Mouse (Mus musculus): ENCODE results near the gene Raph1. TPM values are rescaled to one million over a fixed set of nuclear protein-coding genes. Genes with fewer than 3 reads are reported as not detected.

The Raph1 gene
- polyA plus RNA-seq, 1 experiment from 2014 or later: 44.2 TPM

DNA sequence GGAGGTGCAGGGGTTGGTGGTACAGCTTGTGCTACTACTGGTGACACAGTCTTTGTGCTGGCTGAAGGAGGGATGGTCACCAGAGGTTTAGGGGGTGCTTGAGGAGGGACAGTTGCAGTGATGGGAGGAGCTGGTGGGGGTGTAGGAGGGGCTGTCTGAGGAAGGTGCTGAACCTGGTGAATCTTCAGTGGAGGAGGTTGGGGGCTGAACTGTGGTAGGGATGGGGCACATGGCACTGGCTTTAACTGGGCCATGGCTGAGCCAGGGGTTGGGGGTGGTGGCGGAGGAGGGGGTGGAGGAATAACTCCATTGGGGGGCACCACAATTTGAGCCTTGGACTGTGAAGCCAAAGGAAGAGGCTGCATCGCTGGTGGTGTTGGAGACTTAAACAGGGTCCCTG lies 77.2 kb downstream of the Raph1 start:
- no peak overlapping the region for H3K9ac ChIP-seq (ENCODE audit: low read depth, low read length)
- no peaks in the 10 kb centered on the region for H3K27me3 ChIP-seq (replicated peaks; ENCODE audit: control insufficient read depth, insufficient read depth, low read length)
- H3K4me1 ChIP-seq (ENCODE audit: control insufficient read depth, insufficient read depth, low read length): no peaks in the 10 kb centered on the region
- no peak overlapping the region for H3K4me2 ChIP-seq (ENCODE audit: low read depth, low read length)
- 81% methylated on average over 2 of the region's 2 CpGs for WGBS
- no peaks in the 10 kb centered on the region for H3K9me3 ChIP-seq (ENCODE audit: control insufficient read depth, low read length)
- no peak overlapping the region for H3K4me3 ChIP-seq (ENCODE audit: low read depth, low read length)
- H3K27ac ChIP-seq (replicated peaks; ENCODE audit: low read depth, low read length): no peak overlapping the region
- H3K36me3 ChIP-seq (ENCODE audit: control insufficient read depth, insufficient read depth, low read length): peaks cover 71% of the 10 kb centered on the region
- DNase-seq (ENCODE audit: low spot score) (no peak), ATAC-seq (ENCODE audit: low read depth) (no peak; the same call in 1 of the 2 replicates)

DNA sequence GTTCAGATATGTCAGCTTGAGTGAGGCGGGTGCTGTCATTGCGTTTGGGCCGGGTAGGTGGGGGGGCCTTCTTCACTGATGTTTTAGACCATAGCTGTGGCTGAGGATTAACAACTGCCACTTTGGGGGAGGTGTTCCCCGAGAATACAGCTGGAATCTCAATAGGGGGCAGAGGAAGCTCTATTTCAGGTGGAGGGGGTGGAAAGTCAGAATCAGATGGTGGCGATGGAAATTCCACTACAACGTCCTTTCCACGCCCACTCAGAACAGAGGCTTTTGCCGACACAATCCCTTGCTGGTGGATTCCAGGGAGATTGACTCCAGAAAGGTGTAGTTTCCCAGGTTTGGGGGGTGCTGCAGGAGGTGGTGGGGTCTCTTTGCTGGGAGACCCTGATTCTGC lies 78.3 kb downstream of the Raph1 start:
- Histone ChIP-seq H3K27ac (replicated peaks; ENCODE audit: low read depth, low read length) (no peak overlapping the region), H3K4me1 (ENCODE audit: control insufficient read depth, insufficient read depth, low read length) (no peaks in the 10 kb centered on the region), H3K4me3 (ENCODE audit: low read depth, low read length) (no peak overlapping the region), H3K4me2 (ENCODE audit: low read depth, low read length) (no peak overlapping the region), H3K27me3 (replicated peaks; ENCODE audit: control insufficient read depth, insufficient read depth, low read length) (no peaks in the 10 kb centered on the region), H3K9ac (ENCODE audit: low read depth, low read length) (no peak overlapping the region), H3K36me3 (ENCODE audit: control insufficient read depth, insufficient read depth, low read length) (peaks cover 63% of the 10 kb centered on the region), H3K9me3 (ENCODE audit: control insufficient read depth, low read length) (no peaks in the 10 kb centered on the region)
- DNase-seq (ENCODE audit: low spot score) (no peak), ATAC-seq (ENCODE audit: low read depth) (no peak)
- 85% methylated on average over 8 of the region's 8 CpGs for WGBS

DNA sequence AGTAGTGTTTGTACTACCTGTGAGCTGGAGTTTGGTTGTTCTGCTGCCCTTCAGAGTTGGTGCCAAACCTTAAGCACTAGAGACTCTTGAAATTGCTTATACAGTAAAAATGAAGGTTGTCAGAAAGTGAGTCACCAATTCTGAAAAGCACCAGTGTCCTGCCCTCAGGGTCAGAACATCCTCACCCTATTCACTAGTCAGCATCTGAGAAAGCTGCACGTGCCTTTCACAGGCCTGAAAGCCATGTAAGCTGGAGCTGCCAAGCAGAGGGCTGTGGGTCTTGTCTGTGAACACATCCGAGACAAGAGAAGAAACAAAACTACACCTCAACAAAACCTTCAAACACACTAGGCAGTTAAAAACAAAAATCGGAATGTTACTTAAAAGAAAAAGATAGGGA lies 81.3 kb downstream of the Raph1 start:
- H3K36me3 ChIP-seq (ENCODE audit: control insufficient read depth, insufficient read depth, low read length): peaks cover 46% of the 10 kb centered on the region
- H3K9ac ChIP-seq (ENCODE audit: low read depth, low read length): no peak overlapping the region
- no peak overlapping the region for H3K27ac ChIP-seq (replicated peaks; ENCODE audit: low read depth, low read length)
- H3K4me2 ChIP-seq (ENCODE audit: low read depth, low read length): no peak overlapping the region
- no peak overlapping the region for H3K4me3 ChIP-seq (ENCODE audit: low read depth, low read length)
- no peaks in the 10 kb centered on the region for H3K27me3 ChIP-seq (replicated peaks; ENCODE audit: control insufficient read depth, insufficient read depth, low read length)
- H3K4me1 ChIP-seq (ENCODE audit: control insufficient read depth, insufficient read depth, low read length): no peaks in the 10 kb centered on the region
- no peak for DNase-seq (ENCODE audit: low spot score)
- H3K9me3 ChIP-seq (ENCODE audit: control insufficient read depth, low read length): no peaks in the 10 kb centered on the region
- 88% methylated on average over 3 of the region's 3 CpGs for WGBS
- ATAC-seq (ENCODE audit: low read depth): no peak

DNA sequence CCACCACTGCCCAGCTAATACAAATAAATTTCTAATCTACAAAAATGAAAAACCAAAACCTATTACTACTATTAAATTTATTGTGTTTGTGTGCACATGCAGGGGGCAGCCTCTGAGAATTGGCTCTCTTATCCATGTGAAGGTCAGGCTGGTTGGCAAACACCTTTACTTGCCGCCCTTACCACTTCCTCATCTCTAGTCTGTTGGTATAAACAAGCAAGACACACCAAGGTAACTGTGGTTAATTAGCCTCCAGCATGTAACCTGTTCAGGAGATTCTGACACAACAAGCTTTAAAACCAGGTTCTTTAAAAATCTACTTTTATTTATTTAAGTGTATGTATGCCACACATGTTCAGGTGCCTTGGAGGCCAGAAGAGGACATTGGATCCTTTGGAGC lies 84.0 kb downstream of the Raph1 start:
- no peaks in the 10 kb centered on the region for H3K27me3 ChIP-seq (replicated peaks; ENCODE audit: control insufficient read depth, insufficient read depth, low read length)
- H3K36me3 ChIP-seq (ENCODE audit: control insufficient read depth, insufficient read depth, low read length): peaks cover 45% of the 10 kb centered on the region
- 97% methylated on average over 1 of the region's 1 CpGs for WGBS
- no peak for DNase-seq (ENCODE audit: low spot score)
- H3K4me1 ChIP-seq (ENCODE audit: control insufficient read depth, insufficient read depth, low read length): no peaks in the 10 kb centered on the region
- H3K9ac ChIP-seq (ENCODE audit: low read depth, low read length): no peak overlapping the region
- no peak for ATAC-seq (ENCODE audit: low read depth)
- no peak overlapping the region for H3K27ac ChIP-seq (replicated peaks; ENCODE audit: low read depth, low read length)
- H3K4me3 ChIP-seq (ENCODE audit: low read depth, low read length): no peak overlapping the region
- no peak overlapping the region for H3K4me2 ChIP-seq (ENCODE audit: low read depth, low read length)
- no peaks in the 10 kb centered on the region for H3K9me3 ChIP-seq (ENCODE audit: control insufficient read depth, low read length)

DNA sequence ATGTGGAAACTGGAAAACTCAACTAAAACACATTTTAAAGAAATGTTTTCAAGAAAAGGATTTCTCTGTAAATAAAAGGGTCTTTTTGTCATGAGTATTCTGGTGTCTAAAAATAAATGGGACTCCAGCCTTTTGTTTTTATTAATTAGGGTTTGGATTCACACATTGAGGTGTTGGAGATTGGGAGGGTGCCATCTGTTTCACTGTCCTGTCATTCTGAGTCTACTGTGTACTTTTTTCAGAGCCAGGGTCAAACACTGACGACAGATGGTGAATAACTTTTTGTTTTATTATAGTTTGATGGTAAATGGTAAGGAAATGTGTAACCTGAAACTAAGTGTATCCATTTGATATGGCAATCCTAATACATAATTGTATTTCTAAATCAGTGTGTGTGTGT lies 85.3 kb downstream of the Raph1 start:
- H3K9me3 ChIP-seq (ENCODE audit: control insufficient read depth, low read length): no peaks in the 10 kb centered on the region
- no peak overlapping the region for H3K9ac ChIP-seq (ENCODE audit: low read depth, low read length)
- no peak overlapping the region for H3K27ac ChIP-seq (replicated peaks; ENCODE audit: low read depth, low read length)
- ATAC-seq (ENCODE audit: low read depth) (no peak), DNase-seq (ENCODE audit: low spot score) (no peak)
- H3K4me3 ChIP-seq (ENCODE audit: low read depth, low read length): no peak overlapping the region
- H3K4me2 ChIP-seq (ENCODE audit: low read depth, low read length): no peak overlapping the region
- no peaks in the 10 kb centered on the region for H3K27me3 ChIP-seq (replicated peaks; ENCODE audit: control insufficient read depth, insufficient read depth, low read length)
- WGBS: 57% methylated on average over 1 of the region's 1 CpGs
- no peaks in the 10 kb centered on the region for H3K4me1 ChIP-seq (ENCODE audit: control insufficient read depth, insufficient read depth, low read length)
- H3K36me3 ChIP-seq (ENCODE audit: control insufficient read depth, insufficient read depth, low read length): peaks cover 45% of the 10 kb centered on the region

DNA sequence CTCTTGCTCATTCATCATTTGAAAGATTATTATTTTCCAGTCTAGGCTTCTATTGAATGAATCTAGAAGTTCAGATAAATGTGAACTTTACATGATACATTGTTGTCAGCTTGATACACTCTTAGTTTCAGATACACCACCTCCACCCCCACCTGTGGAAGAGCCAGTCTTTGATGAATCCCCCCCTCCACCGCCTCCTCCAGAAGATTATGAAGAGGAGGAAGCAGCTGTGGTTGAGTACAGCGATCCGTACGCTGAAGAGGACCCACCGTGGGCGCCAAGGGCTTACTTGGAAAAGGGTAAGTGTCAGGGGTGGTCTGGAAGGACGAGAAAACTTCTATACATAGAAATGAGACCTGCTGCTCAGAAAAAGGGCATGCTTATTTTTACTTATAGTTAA lies 96.4 kb downstream of the Raph1 start:
- WGBS: 90% methylated on average over 7 of the region's 7 CpGs
- Histone ChIP-seq H3K4me3 (ENCODE audit: low read depth, low read length) (no peak overlapping the region), H3K27me3 (replicated peaks; ENCODE audit: control insufficient read depth, insufficient read depth, low read length) (no peaks in the 10 kb centered on the region), H3K36me3 (ENCODE audit: control insufficient read depth, insufficient read depth, low read length) (peaks cover 26% of the 10 kb centered on the region), H3K4me2 (ENCODE audit: low read depth, low read length) (no peak overlapping the region), H3K4me1 (ENCODE audit: control insufficient read depth, insufficient read depth, low read length) (no peaks in the 10 kb centered on the region), H3K9ac (ENCODE audit: low read depth, low read length) (no peak overlapping the region), H3K9me3 (ENCODE audit: control insufficient read depth, low read length) (no peaks in the 10 kb centered on the region), H3K27ac (replicated peaks; ENCODE audit: low read depth, low read length) (no peak overlapping the region)
- DNase-seq (ENCODE audit: low spot score) (no peak), ATAC-seq (ENCODE audit: low read depth) (no peak)

DNA sequence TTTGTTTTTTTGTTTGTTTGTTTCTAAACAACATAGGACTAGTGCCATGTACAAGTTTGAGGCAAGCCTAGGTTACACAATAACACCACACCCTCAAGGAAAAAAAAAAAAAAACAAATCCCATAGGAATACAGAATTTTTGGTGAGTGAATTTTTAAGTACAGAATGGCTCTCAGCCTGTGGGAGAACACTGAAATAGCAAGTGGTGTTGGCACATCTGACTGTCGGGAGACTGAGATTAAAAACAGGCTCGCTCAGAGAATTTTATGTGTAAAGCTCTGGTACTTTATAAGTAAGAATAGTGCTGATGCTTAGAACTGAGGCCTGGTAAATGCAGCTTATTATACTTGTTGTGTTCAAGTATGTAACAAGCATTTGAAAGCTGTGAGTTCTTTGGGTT lies 97.4 kb downstream of the Raph1 start:
- H3K4me3 ChIP-seq (ENCODE audit: low read depth, low read length): no peak overlapping the region
- H3K9me3 ChIP-seq (ENCODE audit: control insufficient read depth, low read length): no peaks in the 10 kb centered on the region
- no peaks in the 10 kb centered on the region for H3K4me1 ChIP-seq (ENCODE audit: control insufficient read depth, insufficient read depth, low read length)
- H3K4me2 ChIP-seq (ENCODE audit: low read depth, low read length): no peak overlapping the region
- DNase-seq (ENCODE audit: low spot score): peak; percentile 23
- 75% methylated on average over 2 of the region's 2 CpGs for WGBS
- peak overlapping the region; percentile 33; the same call in 1 of the 2 replicates for H3K27ac ChIP-seq (replicated peaks; ENCODE audit: low read depth, low read length)
- no peak for ATAC-seq (ENCODE audit: low read depth)
- H3K36me3 ChIP-seq (ENCODE audit: control insufficient read depth, insufficient read depth, low read length): peaks cover 33% of the 10 kb centered on the region
- H3K27me3 ChIP-seq (replicated peaks; ENCODE audit: control insufficient read depth, insufficient read depth, low read length): no peaks in the 10 kb centered on the region
- H3K9ac ChIP-seq (ENCODE audit: low read depth, low read length): no peak overlapping the region

DNA sequence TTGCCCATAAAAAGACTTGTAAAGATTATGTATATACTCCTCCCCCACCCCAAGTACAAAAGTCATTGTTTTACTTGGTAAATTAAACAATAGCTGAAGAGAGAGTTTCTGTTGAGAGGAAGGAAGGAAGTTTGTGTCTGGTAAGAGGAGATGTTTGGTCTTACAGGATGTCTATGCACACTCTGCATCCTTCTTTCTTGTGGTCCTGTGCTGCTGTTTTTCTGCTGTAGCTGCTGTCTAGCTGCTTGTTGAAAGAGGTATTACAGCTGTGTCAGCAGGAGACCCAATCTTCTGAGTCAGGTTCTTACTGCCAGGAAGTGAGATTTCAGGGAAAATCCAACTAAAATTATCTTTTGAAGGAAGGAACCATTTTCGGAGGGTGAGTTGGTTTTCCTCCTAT lies 106.3 kb downstream of the Raph1 start:
- Histone ChIP-seq H3K27ac (replicated peaks; ENCODE audit: low read depth, low read length) (no peak overlapping the region), H3K9me3 (ENCODE audit: control insufficient read depth, low read length) (no peaks in the 10 kb centered on the region), H3K27me3 (replicated peaks; ENCODE audit: control insufficient read depth, insufficient read depth, low read length) (no peaks in the 10 kb centered on the region), H3K4me2 (ENCODE audit: low read depth, low read length) (no peak overlapping the region), H3K4me3 (ENCODE audit: low read depth, low read length) (no peak overlapping the region), H3K36me3 (ENCODE audit: control insufficient read depth, insufficient read depth, low read length) (peaks cover 34% of the 10 kb centered on the region), H3K9ac (ENCODE audit: low read depth, low read length) (no peak overlapping the region), H3K4me1 (ENCODE audit: control insufficient read depth, insufficient read depth, low read length) (no peaks in the 10 kb centered on the region)
- no peak for ATAC-seq (ENCODE audit: low read depth)
- peak; percentile 9 for DNase-seq (ENCODE audit: low spot score)
- WGBS: 87% methylated on average over 1 of the region's 1 CpGs

DNA sequence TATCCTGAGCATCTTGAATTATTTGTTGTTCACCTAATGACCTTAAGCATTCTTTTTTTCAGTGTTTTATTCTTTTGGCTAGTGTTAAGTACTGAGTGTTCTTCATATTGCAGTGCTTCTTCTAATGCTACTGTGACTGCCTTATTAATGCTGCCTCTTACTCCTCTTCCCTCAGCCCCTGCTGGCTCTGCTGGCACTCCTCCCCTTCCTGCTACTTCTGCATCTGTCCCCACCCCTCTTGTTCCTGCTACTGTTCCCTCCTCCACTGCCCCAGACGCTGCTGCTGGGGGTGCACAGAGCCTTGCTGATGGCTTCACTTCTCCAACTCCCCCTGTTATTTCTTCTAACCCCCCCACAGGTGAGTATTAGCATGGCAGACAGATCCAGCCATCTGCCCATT lies 117.0 kb downstream of the Raph1 start:
- no peak overlapping the region for H3K27ac ChIP-seq (replicated peaks; ENCODE audit: low read depth, low read length)

More for the DNA sequence above, 117.0 kb downstream of the Raph1 start:
- Histone ChIP-seq H3K9ac (ENCODE audit: low read depth, low read length) (no peak overlapping the region), H3K27me3 (replicated peaks; ENCODE audit: control insufficient read depth, insufficient read depth, low read length) (no peaks in the 10 kb centered on the region), H3K4me1 (ENCODE audit: control insufficient read depth, insufficient read depth, low read length) (no peaks in the 10 kb centered on the region), H3K9me3 (ENCODE audit: control insufficient read depth, low read length) (no peaks in the 10 kb centered on the region), H3K36me3 (ENCODE audit: control insufficient read depth, insufficient read depth, low read length) (peaks cover 49% of the 10 kb centered on the region), H3K4me3 (ENCODE audit: low read depth, low read length) (no peak overlapping the region), H3K4me2 (ENCODE audit: low read depth, low read length) (no peak overlapping the region)
- ATAC-seq (ENCODE audit: low read depth): no peak
- DNase-seq (ENCODE audit: low spot score): no peak
- 41% methylated on average over 1 of the region's 1 CpGs for WGBS

Measured in embryonic facial prominence, embryonic 14.5 days (tissue).